Mouse (Mus musculus): ENCODE data around the gene Slc22a1. TPM values are rescaled to one million over a fixed set of nuclear protein-coding genes. Genes with fewer than 3 reads are reported as not detected.

Slc22a1 gene
- polyA plus RNA-seq, 1 experiment from 2014 or later: 10.4 TPM

- TF ChIP-seq EP300 (optimal IDR thresholded peaks at IDR 0.05): no peak
- no peak for TF ChIP-seq CTCF (IDR thresholded peaks at IDR 0.05; ENCODE audit: low read depth)
- no peak overlapping the region for H3K4me2 ChIP-seq (replicated peaks; ENCODE audit: low read depth)
- DNase-seq (ENCODE audit: low spot score) (no peak), ATAC-seq (ENCODE audit: low FRiP score, low TSS enrichment) (no peak)
- H3K27ac ChIP-seq (replicated peaks): no peak overlapping the region
- no peaks in the 10 kb centered on the region for H3K27me3 ChIP-seq (ENCODE audit: control insufficient read depth, insufficient read depth, low read length)
- H3K4me3 ChIP-seq (ENCODE audit: low read depth, low read length): no peak overlapping the region
- no peaks in the 10 kb centered on the region for H3K4me1 ChIP-seq (replicated peaks; ENCODE audit: control insufficient read depth, insufficient read depth)
- no peaks in the 10 kb centered on the region for H3K9me3 ChIP-seq (ENCODE audit: control insufficient read depth, low read length)
- no peaks in the 10 kb centered on the region for H3K36me3 ChIP-seq (ENCODE audit: control insufficient read depth, insufficient read depth, low read length)
- no peak overlapping the region for H3K9ac ChIP-seq (ENCODE audit: low read length)
- WGBS: 58% methylated on average over 7 of the region's 7 CpGs
Observed at GRCm38 (mm10) chr17:12655826-12656225, 19.8 kb downstream of the Slc22a1 start.

GRCm38 (mm10) chr17:12654061-12654460 lies 21.6 kb downstream of the Slc22a1 start:
- H3K4me1 ChIP-seq (replicated peaks; ENCODE audit: control insufficient read depth, insufficient read depth): no peaks in the 10 kb centered on the region
- H3K9ac ChIP-seq (ENCODE audit: low read length): no peak overlapping the region
- no peak for TF ChIP-seq EP300 (optimal IDR thresholded peaks at IDR 0.05)
- TF ChIP-seq CTCF (IDR thresholded peaks at IDR 0.05; ENCODE audit: low read depth): no peak
- no peaks in the 10 kb centered on the region for H3K27me3 ChIP-seq (ENCODE audit: control insufficient read depth, insufficient read depth, low read length)
- no peaks in the 10 kb centered on the region for H3K9me3 ChIP-seq (ENCODE audit: control insufficient read depth, low read length)
- H3K4me2 ChIP-seq (replicated peaks; ENCODE audit: low read depth): no peak overlapping the region
- WGBS: 73% methylated on average over 3 of the region's 3 CpGs
- DNase-seq (ENCODE audit: low spot score) (no peak), ATAC-seq (ENCODE audit: low FRiP score, low TSS enrichment) (no peak)
- H3K4me3 ChIP-seq (ENCODE audit: low read depth, low read length): no peak overlapping the region
- H3K27ac ChIP-seq (replicated peaks): no peak overlapping the region
- no peaks in the 10 kb centered on the region for H3K36me3 ChIP-seq (ENCODE audit: control insufficient read depth, insufficient read depth, low read length)

GRCm38 (mm10) chr17:12652604-12653003 lies 23.0 kb downstream of the Slc22a1 start:
- H3K27me3 ChIP-seq (ENCODE audit: control insufficient read depth, insufficient read depth, low read length): no peaks in the 10 kb centered on the region
- 90% methylated on average over 11 of the region's 11 CpGs for WGBS
- H3K4me2 ChIP-seq (replicated peaks; ENCODE audit: low read depth): no peak overlapping the region
- H3K4me1 ChIP-seq (replicated peaks; ENCODE audit: control insufficient read depth, insufficient read depth): no peaks in the 10 kb centered on the region
- ATAC-seq (ENCODE audit: low FRiP score, low TSS enrichment) (no peak), DNase-seq (ENCODE audit: low spot score) (no peak)
- no peaks in the 10 kb centered on the region for H3K36me3 ChIP-seq (ENCODE audit: control insufficient read depth, insufficient read depth, low read length)
- no peak overlapping the region for H3K9ac ChIP-seq (ENCODE audit: low read length)
- H3K9me3 ChIP-seq (ENCODE audit: control insufficient read depth, low read length): no peaks in the 10 kb centered on the region
- H3K27ac ChIP-seq (replicated peaks): no peak overlapping the region
- no peak overlapping the region for H3K4me3 ChIP-seq (ENCODE audit: low read depth, low read length)
- no peak for TF ChIP-seq EP300 (optimal IDR thresholded peaks at IDR 0.05)

DNA sequence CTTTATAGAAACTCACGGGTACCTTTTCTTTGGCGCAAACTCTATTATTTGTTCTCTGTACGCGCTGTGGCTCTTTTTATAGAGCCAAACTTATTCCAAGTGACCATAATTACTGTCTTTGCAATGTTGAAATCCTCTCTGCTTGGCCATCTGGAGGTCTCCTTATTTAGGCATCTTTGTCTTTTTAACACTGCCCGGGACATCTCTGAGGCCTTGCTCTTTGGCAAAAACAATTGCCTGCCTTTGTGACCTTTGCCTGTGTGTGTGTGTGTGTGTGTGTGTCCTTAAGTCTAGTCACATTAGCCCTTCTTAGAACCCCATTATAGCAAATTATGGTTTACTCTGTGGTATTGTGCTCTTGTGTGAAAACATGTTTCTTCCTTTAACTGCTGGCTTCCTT lies 30.2 kb downstream of the Slc22a1 start:
- H3K36me3 ChIP-seq (ENCODE audit: control insufficient read depth, insufficient read depth, low read length): no peaks in the 10 kb centered on the region
- DNase-seq (ENCODE audit: low spot score): no peak
- no peak overlapping the region for H3K4me3 ChIP-seq (ENCODE audit: low read depth, low read length)
- 70% methylated on average over 5 of the region's 5 CpGs for WGBS
- no peaks in the 10 kb centered on the region for H3K4me1 ChIP-seq (replicated peaks; ENCODE audit: control insufficient read depth, insufficient read depth)
- H3K27ac ChIP-seq (replicated peaks): peak overlapping the region; percentile 14; the same call in 1 of the 2 replicates
- TF ChIP-seq CTCF (IDR thresholded peaks at IDR 0.05; ENCODE audit: low read depth): no peak
- TF ChIP-seq EP300 (optimal IDR thresholded peaks at IDR 0.05): no peak
- H3K27me3 ChIP-seq (ENCODE audit: control insufficient read depth, insufficient read depth, low read length): no peaks in the 10 kb centered on the region
- no peak for ATAC-seq (ENCODE audit: low FRiP score, low TSS enrichment)
- no peak overlapping the region for H3K9ac ChIP-seq (ENCODE audit: low read length)
- H3K9me3 ChIP-seq (ENCODE audit: control insufficient read depth, low read length): no peaks in the 10 kb centered on the region
- no peak overlapping the region for H3K4me2 ChIP-seq (replicated peaks; ENCODE audit: low read depth)

DNA sequence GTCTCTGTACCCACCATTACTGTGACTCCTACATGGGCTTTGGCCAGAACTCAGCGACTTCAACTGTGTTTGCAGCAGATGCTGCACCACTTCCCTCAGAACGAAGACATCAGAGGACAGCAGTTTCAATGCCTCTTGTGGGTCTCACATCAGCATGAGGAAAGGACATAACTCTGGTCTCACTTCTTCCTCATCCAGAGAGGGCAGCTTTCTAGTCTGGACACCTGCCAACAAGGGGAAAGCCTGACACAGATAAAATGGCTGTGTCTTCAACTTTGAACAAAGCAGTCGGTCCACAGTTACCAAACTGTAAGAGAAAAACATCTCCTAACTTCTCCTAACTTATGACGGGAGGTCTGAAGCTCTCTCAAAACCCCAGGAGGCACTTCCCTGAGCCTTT lies 34.5 kb downstream of the Slc22a1 start:
- Histone ChIP-seq H3K36me3 (ENCODE audit: control insufficient read depth, insufficient read depth, low read length) (no peaks in the 10 kb centered on the region), H3K9ac (ENCODE audit: low read length) (no peak overlapping the region), H3K4me2 (replicated peaks; ENCODE audit: low read depth) (no peak overlapping the region), H3K27ac (replicated peaks) (no peak overlapping the region), H3K4me3 (ENCODE audit: low read depth, low read length) (no peak overlapping the region), H3K4me1 (replicated peaks; ENCODE audit: control insufficient read depth, insufficient read depth) (no peaks in the 10 kb centered on the region), H3K9me3 (ENCODE audit: control insufficient read depth, low read length) (no peaks in the 10 kb centered on the region), H3K27me3 (ENCODE audit: control insufficient read depth, insufficient read depth, low read length) (no peaks in the 10 kb centered on the region)
- TF ChIP-seq EP300 (optimal IDR thresholded peaks at IDR 0.05): no peak
- TF ChIP-seq CTCF (IDR thresholded peaks at IDR 0.05; ENCODE audit: low read depth): no peak
- no peak for ATAC-seq (ENCODE audit: low FRiP score, low TSS enrichment)
- DNase-seq (ENCODE audit: low spot score): no peak
- WGBS: 64% methylated on average over 4 of the region's 4 CpGs

GRCm38 (mm10) chr17:12639585-12639984 lies 36.0 kb downstream of the Slc22a1 start:
- Histone ChIP-seq H3K4me2 (replicated peaks; ENCODE audit: low read depth) (no peak overlapping the region), H3K27ac (replicated peaks) (no peak overlapping the region), H3K27me3 (ENCODE audit: control insufficient read depth, insufficient read depth, low read length) (no peaks in the 10 kb centered on the region), H3K4me3 (ENCODE audit: low read depth, low read length) (no peak overlapping the region), H3K4me1 (replicated peaks; ENCODE audit: control insufficient read depth, insufficient read depth) (no peaks in the 10 kb centered on the region), H3K9me3 (ENCODE audit: control insufficient read depth, low read length) (no peaks in the 10 kb centered on the region), H3K9ac (ENCODE audit: low read length) (no peak overlapping the region), H3K36me3 (ENCODE audit: control insufficient read depth, insufficient read depth, low read length) (no peaks in the 10 kb centered on the region)
- WGBS: 92% methylated on average over 3 of the region's 3 CpGs
- DNase-seq (ENCODE audit: low spot score) (no peak), ATAC-seq (ENCODE audit: low FRiP score, low TSS enrichment) (no peak)
- TF ChIP-seq CTCF (IDR thresholded peaks at IDR 0.05; ENCODE audit: low read depth) (0 out of 2 replicates have a peak, but pooled peaks have one; percentile 7), EP300 (optimal IDR thresholded peaks at IDR 0.05) (no peak)

Data from stomach, postnatal 0 days (tissue).